Mouse (Mus musculus): ENCODE measurements at regions not wholly inside any gene's neighbourhood (a gene's known extent, or its start where the extent isn't known, plus 50 kb on each side); places are given as distances from the start of the nearest gene placed in this dataset.

GRCm38 (mm10) chr12:91931586-91931985, 82.6 kb upstream of the Sel1l start:
- Histone ChIP-seq H3K4me1 (replicated peaks) (no peaks in the 10 kb centered on the region), H3K36me3 (no peaks in the 10 kb centered on the region), H3K4me3 (no peak overlapping the region), H3K27ac (no peak overlapping the region), H3K27me3 (no peaks in the 10 kb centered on the region), H3K9me3 (no peaks in the 10 kb centered on the region), H3K9ac (no peak overlapping the region), H3K4me2 (no peak overlapping the region)
- no peak for ATAC-seq (ENCODE audit: low FRiP score)
- 93% methylated on average over 6 of the region's 6 CpGs for WGBS

DNA sequence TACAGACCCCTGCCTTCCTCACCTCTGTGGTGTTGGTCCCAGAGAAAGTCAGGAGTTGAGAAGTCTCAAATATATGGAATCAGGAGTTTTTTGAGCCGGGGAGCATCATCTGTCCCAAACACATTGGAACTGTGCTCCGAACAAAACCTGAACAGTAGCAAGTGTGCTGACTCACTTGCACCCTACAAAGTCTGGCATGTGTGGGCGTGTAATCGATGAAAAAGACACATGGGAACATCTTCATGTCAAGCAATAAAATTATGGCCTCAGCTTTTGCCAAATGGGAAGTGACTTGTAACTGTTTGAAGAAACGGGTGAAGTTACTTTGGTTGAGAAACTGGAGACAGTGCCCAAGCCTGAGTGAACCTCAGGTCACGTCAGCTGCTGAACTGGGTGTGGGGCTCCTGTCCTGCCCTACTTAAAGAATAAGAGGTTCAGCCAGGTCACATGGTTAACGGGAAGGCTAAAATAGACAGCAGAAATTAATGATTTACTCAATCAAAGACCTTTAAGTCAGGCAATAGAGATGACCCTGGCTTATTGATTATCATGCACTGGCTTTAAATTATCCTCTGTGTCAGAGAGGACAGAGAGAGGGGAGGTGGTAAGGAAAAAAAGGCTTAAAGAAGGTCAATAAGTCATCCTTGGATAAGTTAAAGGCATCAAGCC, 80.6 kb upstream of the Sel1l start:
- no peak overlapping the region for H3K4me2 ChIP-seq
- H3K36me3 ChIP-seq = no peaks in the 10 kb centered on the region
- H3K27ac ChIP-seq = no peak overlapping the region
- no peak overlapping the region for H3K9ac ChIP-seq
- no peak overlapping the region for H3K4me3 ChIP-seq
- ATAC-seq (ENCODE audit: low FRiP score) = no peak
- no peaks in the 10 kb centered on the region for H3K27me3 ChIP-seq
- no peaks in the 10 kb centered on the region for H3K9me3 ChIP-seq
- WGBS = 68% methylated on average over 7 of the region's 7 CpGs
- H3K4me1 ChIP-seq (replicated peaks) = no peaks in the 10 kb centered on the region

DNA sequence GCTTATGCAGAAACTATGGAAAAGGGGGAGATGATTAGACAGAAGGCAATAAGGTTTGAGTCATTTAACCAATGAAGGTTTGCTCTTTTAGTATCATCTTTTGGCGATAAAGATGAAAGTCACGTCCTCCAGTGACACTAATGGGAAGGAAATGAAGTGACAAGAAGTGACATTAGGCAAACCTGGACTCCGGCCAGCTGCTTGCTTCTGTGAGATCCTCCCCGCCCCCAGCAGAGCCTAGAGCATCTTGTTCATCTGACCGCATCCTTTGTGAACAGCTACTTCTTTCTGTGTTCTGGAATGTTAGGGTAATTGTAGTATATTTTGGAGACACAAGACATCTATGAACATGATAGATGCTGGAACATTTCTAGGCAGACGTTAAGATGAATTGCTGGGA, 78.6 kb upstream of the Sel1l start:
- H3K4me1 ChIP-seq (replicated peaks) = no peaks in the 10 kb centered on the region
- H3K27ac ChIP-seq = no peak overlapping the region
- 78% methylated on average over 6 of the region's 6 CpGs for WGBS
- no peak overlapping the region for H3K4me2 ChIP-seq
- H3K27me3 ChIP-seq = no peaks in the 10 kb centered on the region
- no peaks in the 10 kb centered on the region for H3K9me3 ChIP-seq
- ATAC-seq (ENCODE audit: low FRiP score) = no peak
- no peak overlapping the region for H3K4me3 ChIP-seq
- H3K36me3 ChIP-seq = no peaks in the 10 kb centered on the region
- no peak overlapping the region for H3K9ac ChIP-seq

DNA sequence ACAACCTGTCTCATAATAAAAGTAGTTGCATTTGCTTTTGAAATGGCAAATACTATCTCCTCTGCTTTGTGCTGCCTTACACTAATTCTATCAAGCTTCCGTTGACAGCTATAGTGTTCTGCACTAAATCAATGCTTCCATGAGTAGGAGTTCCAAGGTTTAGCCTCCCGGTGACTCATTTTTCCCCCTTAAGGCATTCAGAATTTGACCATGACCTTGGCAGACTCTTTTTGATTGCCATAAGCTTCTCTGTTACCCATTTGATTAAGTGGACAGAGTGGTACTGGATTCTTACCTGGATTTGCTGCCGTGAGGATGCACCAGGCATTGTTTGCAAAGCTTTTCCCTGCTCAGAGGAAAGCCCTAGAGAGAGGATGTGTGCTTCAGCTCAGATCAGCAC, 66.5 kb upstream of the Sel1l start:
- ATAC-seq (ENCODE audit: low FRiP score) = no peak
- Histone ChIP-seq H3K36me3 (no peaks in the 10 kb centered on the region), H3K9me3 (no peaks in the 10 kb centered on the region), H3K27ac (no peak overlapping the region), H3K4me3 (no peak overlapping the region), H3K9ac (no peak overlapping the region), H3K4me2 (no peak overlapping the region), H3K4me1 (replicated peaks) (no peaks in the 10 kb centered on the region), H3K27me3 (no peaks in the 10 kb centered on the region)
- WGBS = 81% methylated on average over 3 of the region's 3 CpGs

GRCm38 (mm10) chr12:91910529-91910928, 61.6 kb upstream of the Sel1l start:
- no peak overlapping the region for H3K4me3 ChIP-seq
- H3K9me3 ChIP-seq = no peaks in the 10 kb centered on the region
- no peaks in the 10 kb centered on the region for H3K27me3 ChIP-seq
- H3K4me2 ChIP-seq = no peak overlapping the region
- ATAC-seq (ENCODE audit: low FRiP score) = no peak
- H3K9ac ChIP-seq = no peak overlapping the region
- 80% methylated on average over 8 of the region's 8 CpGs for WGBS
- H3K36me3 ChIP-seq = no peaks in the 10 kb centered on the region
- no peak overlapping the region for H3K27ac ChIP-seq
- H3K4me1 ChIP-seq (replicated peaks) = no peaks in the 10 kb centered on the region

All from hindbrain, embryonic 13.5 days (tissue).